Mouse (Mus musculus) thymus, adult 2 months (tissue): ENCODE results near the gene Bcl2l15. TPM values are rescaled to one million over a fixed set of nuclear protein-coding genes. Genes with fewer than 3 reads are reported as not detected.

Experiments used
- DNase-seq: peaks from one replicate; pipeline ENCODE4 v3.0.0; 2021
- H3K27ac ChIP-seq: fragments of 200-500 bp; 2 replicates; pipeline ENCODE4 v1.5.1; 2012; ENCODE audit warnings: low read length, control low read depth; ENCODE audit not compliant: control insufficient read depth, insufficient read depth
- H3K27me3 ChIP-seq: fragments of 200-500 bp; 2 replicates; pipeline ENCODE4 v1.6.1; 2012; ENCODE audit warnings: mild to moderate bottlenecking, low read length, moderate library complexity, mixed read lengths; ENCODE audit not compliant: control insufficient read depth, insufficient read depth
- H3K36me3 ChIP-seq: fragments of 200-500 bp; 2 replicates; pipeline ENCODE4 v1.6.1; 2012; ENCODE audit warnings: mild to moderate bottlenecking, low read length, moderate library complexity; ENCODE audit not compliant: control insufficient read depth, insufficient read depth
- H3K4me1 ChIP-seq: fragments of 200-500 bp; replicated peaks from 2 replicates; pipeline ENCODE4 v1.6.1; 2012; ENCODE audit warnings: low read length; ENCODE audit not compliant: control insufficient read depth, insufficient read depth
- H3K4me3 ChIP-seq: fragments of 200-500 bp; 2 replicates; pipeline ENCODE4 v1.5.1; 2012; ENCODE audit warnings: mild to moderate bottlenecking, low read length, control low read depth, moderate library complexity; ENCODE audit not compliant: control insufficient read depth, insufficient read depth
- CTCF ChIP-seq: fragments of 200-500 bp; IDR thresholded peaks from 2 replicates; pipeline ENCODE4 v1.5.1; 2012; ENCODE audit warnings: mild to moderate bottlenecking, control low read depth, low read length, moderate library complexity, borderline replicate concordance; ENCODE audit not compliant: control insufficient read depth, poor library complexity, insufficient read depth; ENCODE audit errors: extremely low read depth
- POLR2A ChIP-seq: fragments of 200-500 bp; IDR thresholded peaks from 2 replicates; pipeline ENCODE4 v1.6.1; 2012; ENCODE audit warnings: mild to moderate bottlenecking, low read length, control low read depth, moderate library complexity; ENCODE audit not compliant: control insufficient read depth, poor library complexity, insufficient read depth; ENCODE audit errors: extremely low read depth
- WGBS: fragments of 180-500 bp; shearing (Covaris S2); methylation state at CpG from one replicate; pipeline ENCODE4 v1.1.7; 2018; 5-methylcytosine and 5-hydroxymethylcytosine counted together
- polyA plus RNA-seq: library from polyadenylated mRNA; depleted of rRNA; stranded (reverse); fragments of >200 nt; gene quantifications from 2 replicates; pipeline ENCODE4 v1.2.3, GENCODE M21; 2012; rRNA removed

Gene Bcl2l15
- polyA plus RNA-seq, 1 experiment, result 0.84 TPM

DNA sequence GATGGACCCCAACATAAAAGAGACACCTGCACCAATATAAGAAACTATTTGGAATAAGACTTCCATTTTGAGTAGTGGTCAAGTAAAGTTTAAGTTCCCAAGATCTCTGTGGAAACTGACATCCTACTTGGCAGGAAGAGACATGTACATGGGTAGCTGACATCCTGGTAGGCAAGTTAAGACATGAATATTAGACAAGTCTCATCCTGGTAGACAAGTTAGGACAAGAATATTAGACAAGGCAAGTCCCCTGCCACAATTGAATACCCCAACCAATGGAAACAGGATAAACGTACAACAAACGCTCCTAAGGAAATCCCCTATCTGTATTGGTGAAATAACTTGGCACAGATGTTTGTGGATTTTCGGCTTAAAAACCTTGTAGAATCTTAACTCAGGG lies 61.0 kb downstream of the Bcl2l15 start:
- Histone ChIP-seq H3K27ac (no peak overlapping the region), H3K4me1 (no peaks in the 10 kb centered on the region), H3K36me3 (peaks cover 51% of the 10 kb centered on the region), H3K4me3 (no peak overlapping the region), H3K27me3 (no peaks in the 10 kb centered on the region)
- TF ChIP-seq CTCF (no peak), POLR2A (no peak)
- DNase-seq, result no peak
- 91% methylated on average over 3 of the region's 3 CpGs for WGBS

Other genes with a start within 250 kb of the Bcl2l15 start
- not detected in 2 replicates for gene Atg4a-ps, start 186.5 kb upstream of the Bcl2l15 start, polyA plus RNA-seq
- 4.2 and 6.1 TPM in 2 replicates for gene Olfml3, start 94.6 kb upstream of the Bcl2l15 start, polyA plus RNA-seq
- gene Gm10964, start 93.2 kb upstream of the Bcl2l15 start, polyA plus RNA-seq, result not detected in 2 replicates
- 172 and 231 TPM in 2 replicates for gene Hipk1, start 41.0 kb upstream of the Bcl2l15 start, polyA plus RNA-seq
- 38.1 and 44.3 TPM in 2 replicates for gene Dclre1b, start 23.2 kb upstream of the Bcl2l15 start, polyA plus RNA-seq
- 24.0 and 24.4 TPM in 2 replicates for gene Ap4b1, start 23.1 kb upstream of the Bcl2l15 start, polyA plus RNA-seq
- gene Gm43064, start 23.0 kb upstream of the Bcl2l15 start, polyA plus RNA-seq, result 1.2 and 2.7 TPM in 2 replicates
- 60.4 and 68.3 TPM in 2 replicates for gene Ptpn22, start 27.2 kb downstream of the Bcl2l15 start, polyA plus RNA-seq
- 10.9 and 12.9 TPM in 2 replicates for gene Rsbn1, start 81.5 kb downstream of the Bcl2l15 start, polyA plus RNA-seq
- 16.9 and 20.7 TPM in 2 replicates for gene Phtf1, start 135.5 kb downstream of the Bcl2l15 start, polyA plus RNA-seq